Mouse (Mus musculus) small intestine, adult 2 months (tissue): Measurements from ENCODE around the gene Eya3.

ENCODE experiments used
- CTCF ChIP-seq: fragments of 200-500 bp; IDR thresholded peaks from 2 replicates; pipeline ENCODE4 v1.5.1; 2012; ENCODE audit warnings: low read depth, mild to moderate bottlenecking, control low read depth, inconsistent platforms, low read length, moderate library complexity, mixed read lengths; ENCODE audit not compliant: insufficient replicate concordance, insufficient read length; ENCODE audit errors: extremely low read depth
- POLR2A ChIP-seq: fragments of 200-500 bp; IDR thresholded peaks from 2 replicates; pipeline ENCODE4 v1.6.1; 2012; ENCODE audit warnings: low read depth, mild to moderate bottlenecking, control low read depth, inconsistent platforms, low read length, moderate library complexity

DNA sequence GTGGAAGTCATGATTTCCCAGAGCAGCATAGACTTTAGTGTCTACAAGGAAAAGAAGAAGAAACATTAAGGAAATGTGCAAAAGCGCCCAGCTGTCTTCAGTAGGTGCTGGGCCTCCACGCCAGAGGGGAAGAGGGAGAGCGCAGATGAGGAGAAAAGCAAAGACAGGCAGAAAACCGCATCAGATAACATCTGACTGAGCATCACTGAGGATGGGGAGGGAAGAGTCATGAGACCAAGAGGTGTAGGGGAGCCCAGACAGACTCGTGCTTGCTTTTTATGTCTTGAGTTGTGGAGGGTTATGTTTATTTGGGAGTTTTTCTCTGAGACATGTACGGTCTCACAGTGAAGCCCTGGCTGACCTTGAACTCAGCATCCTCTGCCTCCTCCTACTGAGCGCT lies 102.7 kb downstream of the Eya3 start:
- TF ChIP-seq CTCF (no peak), POLR2A (no peak)
